Mouse (Mus musculus) heart, postnatal 0 days (tissue): Measurements from ENCODE around the gene Padi2. TPM values are rescaled to one million over a fixed set of nuclear protein-coding genes. Genes with fewer than 3 reads are reported as not detected.

Source experiments
- ATAC-seq: fragments of 200-750 bp; cut with Nextera tagmentation; 2 replicates; pipeline ENCODE4 v1.8.0; 2017; ENCODE audit warnings: low read depth, moderate number of reproducible peaks, moderate library complexity; ENCODE audit not compliant: insufficient read depth
- DNase-seq: peaks from one replicate; pipeline ENCODE4 v3.0.0-alpha.2; 2016; ENCODE audit warnings: low spot score
- H3K27ac ChIP-seq: fragments of 300-500 bp; sonication (generic); 2 replicates; pipeline ENCODE4 v1.5.1; 2014; ENCODE audit warnings: low read depth, mild to moderate bottlenecking
- H3K27me3 ChIP-seq: fragments of 300-500 bp; sonication (generic); 2 replicates; pipeline ENCODE4 v1.6.1; 2014; ENCODE audit warnings: low read length, mixed read lengths; ENCODE audit not compliant: control insufficient read depth, insufficient read depth
- H3K36me3 ChIP-seq: fragments of 300-500 bp; sonication (generic); replicated peaks from 2 replicates; pipeline ENCODE4 v1.6.1; 2014; ENCODE audit warnings: low read length, mixed read lengths; ENCODE audit not compliant: control insufficient read depth, insufficient read depth
- H3K4me1 ChIP-seq: fragments of 300-500 bp; sonication (generic); 2 replicates; pipeline ENCODE4 v1.6.1; 2014; ENCODE audit warnings: antibody characterized with exemption; ENCODE audit not compliant: control insufficient read depth, insufficient read depth
- H3K4me2 ChIP-seq: fragments of 300-500 bp; sonication (generic); 2 replicates; pipeline ENCODE4 v1.6.1; 2014; ENCODE audit warnings: low read depth, mild to moderate bottlenecking, low read length, moderate library complexity
- H3K4me3 ChIP-seq: fragments of 300-500 bp; sonication (generic); 2 replicates; pipeline ENCODE4 v1.5.1; 2014; ENCODE audit warnings: low read depth, low read length
- H3K9ac ChIP-seq: fragments of 300-500 bp; sonication (generic); replicated peaks from 2 replicates; pipeline ENCODE4 v1.6.1; 2014; ENCODE audit warnings: low read depth, low read length, mixed read lengths
- H3K9me3 ChIP-seq: fragments of 300-500 bp; sonication (generic); replicated peaks from 2 replicates; pipeline ENCODE4 v1.6.1; 2016; ENCODE audit warnings: low read length; ENCODE audit not compliant: control insufficient read depth
- CTCF ChIP-seq: IDR thresholded peaks from 2 replicates; pipeline ENCODE4 v1.5.1; 2016; ENCODE audit warnings: antibody characterized with exemption, control low read depth, low read depth
- EP300 ChIP-seq: IDR thresholded peaks from 2 replicates; pipeline ENCODE4 v1.6.1; 2016; ENCODE audit warnings: antibody characterized with exemption, low read depth
- WGBS: fragments of 180-500 bp; shearing (Covaris S2); extraction: QIAGEN DNeasy Blood & Tissue Kit; methylation state at CpG from one replicate; pipeline ENCODE4 v1.1.7; 2014; 5-methylcytosine and 5-hydroxymethylcytosine counted together
- polyA plus RNA-seq: library from polyadenylated mRNA; unstranded; fragments of >200 nt; fragmentation: Nextera tagmentation; extraction: Ambion mirVana; gene quantifications from 2 replicates; pipeline ENCODE4 v1.2.1, GENCODE M21; 2015
- total RNA-seq: library from RNA; depleted of rRNA; stranded (reverse); fragments of >200 nt; gene quantifications from 2 replicates; pipeline ENCODE4 v1.2.3, GENCODE M21; 2014; ENCODE audit warnings: low replicate concordance

Padi2 gene
- total and polyA plus RNA-seq, 2 experiments from 2014 or later: 0.31 to 0.44 TPM

DNA sequence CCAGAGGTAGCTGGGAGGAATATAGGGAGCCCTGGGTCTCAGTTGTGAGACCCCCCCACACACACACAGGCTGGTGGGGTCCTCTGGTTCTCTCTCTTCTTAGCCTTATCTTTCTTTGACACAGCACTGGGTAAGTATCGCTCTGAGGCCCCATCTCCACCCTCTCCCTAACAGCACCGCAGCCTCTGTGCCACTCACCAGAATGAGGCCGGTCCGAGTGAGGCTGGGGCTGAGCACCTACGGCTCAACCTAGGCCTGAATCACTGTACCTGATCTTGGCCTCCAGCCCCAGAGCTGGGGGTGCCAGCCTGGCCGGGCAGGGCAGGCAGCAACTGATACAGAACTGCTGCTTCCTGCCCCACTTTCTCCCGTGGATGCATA is 45.4 kb upstream of the Padi2 start:
- no peak overlapping the region for H3K4me2 ChIP-seq
- 0 out of 2 replicates have a peak, but pooled peaks cover 4% of the 10 kb centered on the region for H3K27me3 ChIP-seq
- WGBS: 53% methylated on average over 7 of the region's 7 CpGs
- no peaks in the 10 kb centered on the region for H3K9me3 ChIP-seq
- H3K27ac ChIP-seq: no peak overlapping the region
- TF ChIP-seq CTCF (no peak), EP300 (no peak)
- H3K4me3 ChIP-seq: no peak overlapping the region
- H3K36me3 ChIP-seq: no peaks in the 10 kb centered on the region
- H3K9ac ChIP-seq: no peak overlapping the region
- DNase-seq (no peak), ATAC-seq (0 out of 2 replicates have a peak, but pooled peaks have one; percentile 3)
- H3K4me1 ChIP-seq: peaks cover 17% of the 10 kb centered on the region; the same call in 1 of the 2 replicates

- Histone ChIP-seq H3K4me2 (no peak overlapping the region), H3K27ac (no peak overlapping the region), H3K4me1 (peaks cover 17% of the 10 kb centered on the region; the same call in 1 of the 2 replicates), H3K4me3 (no peak overlapping the region), H3K36me3 (no peaks in the 10 kb centered on the region), H3K27me3 (0 out of 2 replicates have a peak, but pooled peaks cover 4% of the 10 kb centered on the region), H3K9ac (no peak overlapping the region), H3K9me3 (no peaks in the 10 kb centered on the region)
- ATAC-seq (no peak), DNase-seq (no peak)
- TF ChIP-seq EP300 (no peak), CTCF (no peak)
- WGBS: 76% methylated on average over 11 of the region's 11 CpGs
Measured at GRCm38 (mm10) chr4:140862036-140862650, 44.0 kb upstream of the Padi2 start.

DNA sequence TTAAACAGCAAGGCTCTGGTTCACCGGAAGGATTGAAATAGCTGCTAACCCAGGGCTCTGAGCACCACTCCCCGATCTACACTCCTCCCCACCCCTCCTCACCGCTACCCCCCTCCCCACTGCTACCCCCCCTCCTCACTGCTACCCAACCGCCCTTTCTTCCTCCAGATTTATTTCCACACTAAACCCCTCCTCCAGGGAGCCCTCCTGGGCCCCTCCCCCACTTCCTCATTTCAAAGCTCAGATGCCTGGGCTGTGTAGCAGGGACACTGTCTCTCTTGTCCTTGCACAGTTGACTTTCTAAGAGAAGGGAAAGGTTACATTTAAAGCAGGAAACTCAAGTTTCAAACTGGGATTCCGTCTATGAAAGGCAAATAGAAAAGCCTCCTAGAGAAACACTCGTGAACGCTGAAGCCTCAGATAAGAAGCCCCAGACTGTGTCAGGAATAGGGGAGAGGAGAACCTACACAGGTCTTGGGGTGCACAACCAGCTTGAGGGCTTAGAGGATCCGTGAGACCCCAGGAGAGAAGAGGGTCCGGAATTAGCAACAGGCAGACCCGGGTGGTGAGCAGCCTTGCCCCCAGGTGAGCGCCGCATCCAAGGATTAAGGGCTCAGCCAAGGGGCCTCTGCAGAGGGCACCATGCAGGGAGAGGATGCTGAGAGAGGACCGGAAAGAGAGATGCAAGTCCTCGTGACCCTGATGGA is 37.5 kb upstream of the Padi2 start:
- no peak for DNase-seq
- 4% methylated on average over 14 of the region's 14 CpGs for WGBS
- Histone ChIP-seq H3K9me3 (peaks cover 7% of the 10 kb centered on the region), H3K9ac (no peak overlapping the region), H3K27ac (no peak overlapping the region), H3K4me3 (no peak overlapping the region), H3K4me2 (no peak overlapping the region), H3K4me1 (no peaks in the 10 kb centered on the region), H3K27me3 (peaks cover 14% of the 10 kb centered on the region), H3K36me3 (no peaks in the 10 kb centered on the region)
- no peak for ATAC-seq
- TF ChIP-seq EP300: no peak
- no peak for TF ChIP-seq CTCF

DNA sequence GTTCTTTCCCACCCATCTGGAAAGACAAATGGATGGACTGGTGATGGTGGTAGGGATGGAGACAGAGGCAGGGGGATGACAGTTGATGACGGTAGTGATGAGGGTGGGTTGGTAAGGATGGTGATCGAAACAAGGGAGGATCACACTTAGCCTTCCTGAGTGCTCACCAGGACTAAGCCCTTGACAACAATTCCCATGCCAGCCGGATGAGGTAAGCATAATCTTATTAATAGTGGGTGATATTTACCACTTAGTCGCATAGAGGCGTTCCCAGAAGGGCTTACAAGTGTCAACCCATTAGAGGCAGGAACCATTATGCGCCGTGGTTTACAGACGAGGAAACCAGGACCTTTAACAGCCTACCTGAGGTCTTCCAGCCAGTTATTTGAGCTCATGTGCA is 36.2 kb upstream of the Padi2 start:
- 59% methylated on average over 8 of the region's 8 CpGs for WGBS
- H3K9me3 ChIP-seq: peaks cover 14% of the 10 kb centered on the region
- H3K4me2 ChIP-seq: no peak overlapping the region
- no peak overlapping the region for H3K4me3 ChIP-seq
- no peak overlapping the region for H3K27ac ChIP-seq
- H3K27me3 ChIP-seq: peaks cover 14% of the 10 kb centered on the region
- H3K36me3 ChIP-seq: no peaks in the 10 kb centered on the region
- H3K9ac ChIP-seq: no peak overlapping the region
- DNase-seq: no peak
- H3K4me1 ChIP-seq: no peaks in the 10 kb centered on the region
- TF ChIP-seq EP300 (no peak), CTCF (no peak)
- ATAC-seq: no peak

DNA sequence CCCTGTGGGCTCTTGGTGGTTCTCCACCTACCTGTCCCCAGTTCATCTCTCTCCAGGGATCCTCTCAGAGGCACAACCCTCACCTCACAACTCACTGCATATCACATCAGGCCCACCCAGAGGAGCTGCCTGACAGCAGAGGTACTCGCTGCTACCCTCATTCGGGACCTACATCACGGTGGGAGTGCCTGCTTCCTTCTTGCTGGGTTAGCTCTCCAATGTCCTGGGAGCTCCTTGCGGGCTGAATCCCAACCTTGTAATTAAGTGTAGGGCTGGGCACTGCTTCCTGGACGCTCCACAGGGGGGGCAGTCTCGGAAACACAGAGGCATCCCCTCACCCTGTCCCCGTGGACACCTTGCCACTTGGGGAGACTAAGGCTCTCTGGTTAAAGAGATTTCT is 35.3 kb upstream of the Padi2 start:
- Histone ChIP-seq H3K9ac (no peak overlapping the region), H3K27ac (no peak overlapping the region), H3K36me3 (no peaks in the 10 kb centered on the region), H3K4me1 (no peaks in the 10 kb centered on the region), H3K4me2 (no peak overlapping the region), H3K4me3 (no peak overlapping the region), H3K9me3 (peaks cover 14% of the 10 kb centered on the region), H3K27me3 (peaks cover 14% of the 10 kb centered on the region)
- ATAC-seq: no peak
- WGBS: 79% methylated on average over 7 of the region's 7 CpGs
- no peak for DNase-seq
- no peak for TF ChIP-seq CTCF
- no peak for TF ChIP-seq EP300

DNA sequence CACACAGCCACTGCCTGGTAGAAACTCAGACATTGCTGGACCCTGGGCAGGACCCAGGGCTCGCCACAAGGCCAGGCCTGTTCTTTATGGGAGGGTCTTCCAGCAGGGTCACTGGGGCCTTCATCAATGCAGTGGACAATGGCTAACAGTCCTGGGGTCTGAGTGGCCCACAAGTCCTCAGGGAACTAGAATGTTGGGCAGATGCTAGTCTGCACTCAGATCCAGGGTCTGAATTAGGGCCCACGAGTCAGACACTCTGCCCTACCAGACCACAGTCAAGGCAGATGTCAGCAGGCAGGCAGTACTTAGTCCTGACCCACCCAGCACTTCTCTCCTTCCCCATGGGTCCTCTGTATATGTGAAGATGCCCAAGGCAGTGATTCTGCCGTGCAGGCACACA is 34.8 kb upstream of the Padi2 start:
- DNase-seq: no peak
- no peak overlapping the region for H3K4me2 ChIP-seq
- no peak for ATAC-seq
- no peaks in the 10 kb centered on the region for H3K36me3 ChIP-seq
- no peak overlapping the region for H3K9ac ChIP-seq
- no peaks in the 10 kb centered on the region for H3K4me1 ChIP-seq
- no peak overlapping the region for H3K4me3 ChIP-seq
- peaks cover 14% of the 10 kb centered on the region for H3K27me3 ChIP-seq
- peaks cover 14% of the 10 kb centered on the region for H3K9me3 ChIP-seq
- TF ChIP-seq EP300 (no peak), CTCF (no peak)
- WGBS: 81% methylated on average over 3 of the region's 3 CpGs
- H3K27ac ChIP-seq: no peak overlapping the region
